Mouse (Mus musculus) bone marrow, adult 2 months (tissue): ENCODE measurements around the gene Fgfr2.

ENCODE experiments used
- CTCF ChIP-seq: fragments of 200-500 bp; IDR thresholded peaks from 2 replicates; pipeline ENCODE4 v1.5.1; 2011; ENCODE audit warnings: low read length, control low read depth; ENCODE audit not compliant: control insufficient read depth, insufficient read depth
- POLR2A ChIP-seq: fragments of 200-500 bp; IDR thresholded peaks from 2 replicates; pipeline ENCODE4 v1.6.1; 2011; ENCODE audit warnings: low read depth, mild to moderate bottlenecking, control low read depth, low read length, borderline replicate concordance; ENCODE audit not compliant: control insufficient read depth

- TF ChIP-seq CTCF = peak; percentile 24; the same call in 1 of the 2 replicates
- no peak for TF ChIP-seq POLR2A
Observed at GRCm38 (mm10) chr7:130664629-130665028, 2458.5 kb downstream of the Fgfr2 start.
